Mouse (Mus musculus) hindbrain, embryonic 13.5 days (tissue): ENCODE measurements around the gene 1110008L16Rik. TPM values are rescaled to one million over a fixed set of nuclear protein-coding genes. Genes with fewer than 3 reads are reported as not detected.
A peak's percentile ranks its signal among the peaks of the same experiment; 100 is the strongest.
"Not testable (repeated sequence)": the region's sequence is repeated elsewhere in the genome, so short reads cannot be mapped to it uniquely, and the experiment has no call there.

Experiments
- ATAC-seq: fragments of 200-750 bp; cut with Nextera tagmentation; 2 replicates; pipeline ENCODE4 v1.8.0; 2017; ENCODE audit warnings: moderate TSS enrichment; ENCODE audit not compliant: low FRiP score
- H3K27ac ChIP-seq: fragments of 300-500 bp; sonication (generic); 2 replicates; pipeline ENCODE4 v1.5.1; 2015; ENCODE audit warnings: inconsistent platforms, mild to moderate bottlenecking, moderate library complexity
- H3K27me3 ChIP-seq: fragments of 300-500 bp; sonication (generic); 2 replicates; pipeline ENCODE4 v1.6.1; 2015; ENCODE audit warnings: mild to moderate bottlenecking, inconsistent platforms
- H3K36me3 ChIP-seq: fragments of 300-500 bp; sonication (generic); 2 replicates; pipeline ENCODE4 v1.6.1; 2015; ENCODE audit warnings: mild to moderate bottlenecking, inconsistent platforms
- H3K4me1 ChIP-seq: fragments of 300-500 bp; sonication (generic); replicated peaks from 2 replicates; pipeline ENCODE4 v1.6.1; 2015; ENCODE audit warnings: inconsistent platforms
- H3K4me2 ChIP-seq: fragments of 300-500 bp; sonication (generic); 2 replicates; pipeline ENCODE4 v1.6.1; 2015; ENCODE audit warnings: inconsistent platforms, mild to moderate bottlenecking, moderate library complexity
- H3K4me3 ChIP-seq: fragments of 300-500 bp; sonication (generic); 2 replicates; pipeline ENCODE4 v1.5.1; 2015; ENCODE audit warnings: mild to moderate bottlenecking, inconsistent platforms
- H3K9ac ChIP-seq: fragments of 300-500 bp; sonication (generic); 2 replicates; pipeline ENCODE4 v1.6.1; 2015; ENCODE audit warnings: mild to moderate bottlenecking, inconsistent platforms
- H3K9me3 ChIP-seq: fragments of 300-500 bp; sonication (generic); 2 replicates; pipeline ENCODE4 v1.6.1; 2016; ENCODE audit warnings: inconsistent platforms
- WGBS: fragments of 180-500 bp; shearing (Covaris S2); methylation state at CpG from one replicate; pipeline ENCODE4 v1.1.7; 2015; 5-methylcytosine and 5-hydroxymethylcytosine counted together
- polyA plus RNA-seq: library from polyadenylated mRNA; unstranded; fragments of >200 nt; fragmentation: Nextera tagmentation; extraction: Ambion mirVana; gene quantifications from 2 replicates; pipeline ENCODE4 v1.2.1, GENCODE M21; 2015

The 1110008L16Rik gene
- polyA plus RNA-seq: 8.9 and 10.0 TPM in 2 replicates

DNA sequence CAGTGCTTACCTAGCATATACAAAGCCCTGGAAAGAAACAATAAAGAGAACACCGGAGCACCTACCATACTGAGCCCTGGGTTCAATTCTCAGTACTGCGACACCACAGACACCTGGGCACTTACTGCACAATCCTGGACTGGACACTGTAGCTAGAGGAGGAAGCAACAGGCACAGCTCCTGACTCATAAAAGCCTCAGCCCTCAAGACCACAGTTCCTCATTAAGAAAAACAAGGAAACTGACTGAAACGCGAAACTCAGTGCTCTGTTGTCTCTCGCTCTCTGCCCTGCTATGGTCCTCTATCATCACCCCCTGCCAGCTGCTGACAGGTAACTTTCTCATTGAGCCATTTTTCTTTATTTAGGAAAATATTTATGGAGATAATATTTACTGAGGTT is at the start of gene 1110008L16Rik:
Gene 1110008L16Rik, plus strand, starts transcription at position 242 of the 400 bp plus-strand sequence.
- no peak for ATAC-seq
- Histone ChIP-seq H3K27ac (no peak within 1 kb of the TSS), H3K27me3 (no peaks in the 10 kb centered on the region), H3K9ac (peak within 1 kb of the TSS; percentile 43; the same call in 1 of the 2 replicates), H3K4me1 (peaks cover 40% of the 10 kb centered on the region), H3K4me2 (no peak within 1 kb of the TSS), H3K36me3 (peaks cover 41% of the 10 kb centered on the region), H3K4me3 (no peak within 1 kb of the TSS), H3K9me3 (no peaks in the 10 kb centered on the region)
- WGBS: 89% methylated on average over 5 of the region's 5 CpGs

DNA sequence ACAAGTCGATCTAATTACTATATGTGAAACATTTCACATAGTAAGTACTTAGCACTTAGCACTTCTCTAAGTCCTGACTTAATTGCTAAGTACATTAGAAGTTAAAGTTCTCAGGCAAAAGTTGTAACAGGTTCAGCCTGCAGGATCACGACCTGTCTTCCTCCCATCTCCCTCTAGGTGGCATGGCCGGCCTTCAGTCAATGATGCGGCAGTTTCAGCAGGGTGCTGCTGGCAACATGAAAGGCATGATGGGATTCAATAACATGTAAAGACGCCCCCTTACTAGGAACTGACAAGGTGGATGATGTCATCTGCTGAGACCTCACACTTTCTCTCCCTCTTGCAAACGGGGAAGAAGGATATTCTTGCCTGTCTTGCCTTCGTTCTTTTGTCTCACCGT is 37.4 kb upstream of the 1110008L16Rik start:
- H3K9ac ChIP-seq, H3K27me3 ChIP-seq, ATAC-seq, H3K4me1 ChIP-seq, H3K4me3 ChIP-seq, H3K27ac ChIP-seq, H3K4me2 ChIP-seq, H3K9me3 ChIP-seq: not testable (repeated sequence)
- peaks cover 15% of the 10 kb centered on the region for H3K36me3 ChIP-seq
- no CpG with 5 or more reads among the region's 8 CpGs for WGBS

DNA sequence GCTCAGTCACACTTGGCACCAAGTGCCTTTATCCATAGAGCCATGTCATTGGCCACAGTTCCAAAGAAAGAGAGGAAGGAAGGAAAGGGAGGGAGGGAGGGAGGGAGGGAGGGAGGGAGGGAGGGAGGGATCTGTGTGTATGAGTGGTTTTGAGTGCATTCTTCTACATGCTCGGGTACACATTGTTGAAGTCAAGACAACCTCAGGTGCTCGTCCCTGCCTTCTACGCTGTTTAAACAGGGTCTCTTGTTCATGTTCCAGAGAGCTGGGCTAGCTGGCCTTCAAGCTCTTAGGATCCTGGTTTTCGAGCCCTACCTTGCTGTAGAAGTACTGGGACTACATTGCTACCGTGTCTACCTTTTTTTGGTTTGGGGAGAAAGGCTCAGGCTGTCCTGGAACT is 36.0 kb upstream of the 1110008L16Rik start:
- not testable (repeated sequence) for H3K36me3 ChIP-seq, H3K9ac ChIP-seq, ATAC-seq, H3K9me3 ChIP-seq, H3K27me3 ChIP-seq, H3K4me1 ChIP-seq, H3K27ac ChIP-seq, H3K4me2 ChIP-seq, H3K4me3 ChIP-seq
- no CpG with 5 or more reads among the region's 5 CpGs for WGBS

DNA sequence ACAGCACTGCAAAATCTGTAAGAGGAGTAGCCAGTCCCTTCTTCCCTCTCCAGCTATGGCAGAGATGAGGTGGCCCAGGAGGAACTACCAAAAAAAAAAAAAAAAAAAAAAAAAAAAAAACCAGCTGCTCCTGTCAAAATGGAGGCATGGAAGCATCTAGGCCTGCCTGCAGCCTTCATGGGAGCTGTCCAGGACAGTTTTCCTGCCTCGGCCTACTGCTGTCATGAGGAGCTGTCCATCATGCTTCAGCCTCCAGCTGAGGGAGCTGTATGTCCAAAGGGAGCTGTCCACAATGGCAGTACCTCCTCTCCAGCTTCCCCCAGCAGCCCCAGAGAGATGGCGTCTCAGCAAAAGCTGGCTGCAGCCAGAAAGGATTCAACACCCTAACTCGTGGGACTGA is 27.1 kb upstream of the 1110008L16Rik start:
- peaks cover 2% of the 10 kb centered on the region; the same call in 1 of the 2 replicates for H3K36me3 ChIP-seq
- H3K27me3 ChIP-seq: no peaks in the 10 kb centered on the region
- no peak overlapping the region for H3K27ac ChIP-seq
- no peak overlapping the region for H3K9ac ChIP-seq
- no peaks in the 10 kb centered on the region for H3K4me1 ChIP-seq
- ATAC-seq: no peak
- H3K4me3 ChIP-seq: no peak overlapping the region
- no peaks in the 10 kb centered on the region for H3K9me3 ChIP-seq
- H3K4me2 ChIP-seq: no peak overlapping the region
- 86% methylated on average over 3 of the region's 3 CpGs for WGBS

DNA sequence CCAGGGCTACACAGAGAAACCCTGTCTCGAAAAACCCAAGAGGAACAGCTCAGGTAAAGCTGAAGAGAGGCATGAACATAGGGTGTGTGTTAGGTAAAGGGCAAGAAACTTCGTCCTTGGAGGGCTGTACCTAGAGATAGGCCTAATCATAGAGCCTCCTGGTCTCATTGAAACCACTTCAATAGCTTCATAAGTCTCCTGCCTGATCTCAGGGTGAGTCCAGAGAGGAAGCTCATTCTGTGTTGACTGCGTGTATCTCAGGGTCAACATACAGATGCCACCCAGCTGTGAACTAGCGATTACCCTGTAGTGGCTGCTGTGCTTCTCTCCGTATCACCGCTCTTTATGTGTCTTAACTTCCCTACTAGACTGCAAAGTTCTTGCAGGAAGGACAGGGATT is 21.8 kb upstream of the 1110008L16Rik start:
- H3K4me1 ChIP-seq, ATAC-seq, H3K4me2 ChIP-seq, H3K9me3 ChIP-seq, H3K9ac ChIP-seq, H3K4me3 ChIP-seq, H3K27ac ChIP-seq, H3K27me3 ChIP-seq: not testable (repeated sequence)
- peaks cover 11% of the 10 kb centered on the region; the same call in 1 of the 2 replicates for H3K36me3 ChIP-seq
- WGBS: 87% methylated on average over 4 of the region's 6 CpGs

DNA sequence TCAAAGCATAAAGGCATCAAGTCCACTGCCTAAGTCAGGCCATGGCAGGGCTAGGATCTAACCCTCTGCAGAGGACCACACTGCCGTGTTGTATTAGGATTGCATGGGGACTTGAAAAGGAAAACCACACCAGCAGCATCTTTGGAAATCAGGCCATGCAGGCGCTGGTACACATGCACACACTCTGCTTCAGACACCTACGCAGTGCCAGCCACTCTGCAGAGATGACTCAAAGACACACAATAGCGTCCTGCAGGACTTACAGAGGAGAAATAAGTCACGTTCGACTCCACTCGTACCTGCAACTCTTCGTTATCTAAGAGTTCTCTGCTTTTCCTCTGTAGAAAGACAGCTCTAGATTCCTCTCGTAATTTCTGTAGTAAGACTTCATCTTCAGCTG is 1.3 kb upstream of the 1110008L16Rik start:
- no peaks in the 10 kb centered on the region for H3K9me3 ChIP-seq
- H3K4me2 ChIP-seq: no peak overlapping the region
- WGBS: 94% methylated on average over 9 of the region's 9 CpGs
- no peaks in the 10 kb centered on the region for H3K27me3 ChIP-seq
- peaks cover 51% of the 10 kb centered on the region for H3K36me3 ChIP-seq
- no peak overlapping the region for H3K9ac ChIP-seq
- ATAC-seq: no peak
- no peak overlapping the region for H3K4me3 ChIP-seq
- peaks cover 29% of the 10 kb centered on the region for H3K4me1 ChIP-seq
- no peak overlapping the region for H3K27ac ChIP-seq

DNA sequence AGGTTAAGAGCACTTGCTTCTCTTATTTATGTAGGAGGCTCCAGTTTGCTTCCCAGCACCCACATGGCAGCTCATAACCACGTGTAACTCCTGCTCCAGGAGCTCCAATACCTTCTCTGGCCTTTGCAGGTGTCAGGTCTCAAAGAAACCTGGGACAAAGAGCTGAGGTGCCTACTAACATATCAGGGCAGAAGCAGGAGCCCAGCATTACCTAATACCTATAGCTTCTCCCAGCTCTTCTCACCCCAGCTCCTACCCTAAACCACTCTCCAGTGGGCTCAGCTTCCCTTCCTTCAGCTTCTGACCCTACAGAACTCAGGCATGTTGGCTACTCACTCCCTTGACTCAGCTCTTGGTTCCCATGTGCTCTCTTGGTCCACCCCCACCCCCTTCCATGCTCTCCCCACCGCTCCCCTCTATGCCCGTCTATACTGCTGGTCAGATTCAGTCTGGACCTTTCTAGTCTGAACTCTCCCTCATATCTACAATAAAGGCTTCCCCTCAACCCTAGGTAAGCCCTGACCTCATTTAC is 1.5 kb downstream of the 1110008L16Rik start:
- H3K4me3 ChIP-seq: peak overlapping the region; percentile 59
- no peaks in the 10 kb centered on the region for H3K27me3 ChIP-seq
- H3K36me3 ChIP-seq: peaks cover 28% of the 10 kb centered on the region
- no peaks in the 10 kb centered on the region for H3K9me3 ChIP-seq
- peak overlapping the region; percentile 80 for H3K9ac ChIP-seq
- peak overlapping the region; percentile 71 for H3K4me2 ChIP-seq
- no peak overlapping the region for H3K27ac ChIP-seq
- ATAC-seq: no peak
- WGBS: 86% methylated on average over 3 of the region's 3 CpGs
- peaks cover 41% of the 10 kb centered on the region for H3K4me1 ChIP-seq

DNA sequence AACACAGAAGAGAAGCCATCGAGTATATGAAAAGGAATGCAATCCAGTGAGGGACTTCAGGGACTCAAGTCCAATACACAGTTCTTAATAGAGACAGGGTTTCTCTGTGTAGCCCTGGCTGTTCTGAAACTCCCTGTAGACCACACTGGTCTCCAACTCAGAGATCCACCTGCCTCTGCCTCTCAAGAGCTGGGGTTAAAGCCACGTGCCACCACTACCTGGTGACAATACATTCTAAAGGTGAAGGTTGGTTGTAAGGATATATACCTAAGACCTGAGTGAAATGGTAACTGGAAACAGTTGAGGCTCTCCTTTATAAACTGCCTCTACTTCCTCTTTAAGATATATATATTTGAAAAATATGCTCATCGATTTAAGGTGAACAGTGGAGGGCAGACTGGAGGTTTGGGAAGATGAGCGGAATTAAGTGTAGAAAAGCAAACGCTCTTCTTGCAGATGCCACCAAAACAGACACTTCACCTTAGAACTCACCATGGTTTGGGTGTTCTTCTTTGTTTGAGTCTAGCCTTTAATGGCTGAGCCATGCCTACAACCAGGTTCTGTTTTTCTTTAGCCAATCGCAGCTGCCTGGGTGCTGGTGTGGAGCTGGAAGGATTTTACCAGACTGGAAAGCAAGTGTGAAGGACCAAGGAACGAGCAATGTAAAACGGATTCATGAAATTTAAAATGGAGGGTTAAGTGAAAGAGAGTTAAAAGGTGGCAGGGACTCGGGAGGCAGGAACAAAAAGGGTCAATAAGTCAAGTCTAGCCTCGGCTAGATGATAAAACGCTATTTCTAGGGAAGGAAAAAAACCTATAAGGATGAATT is 2.3 kb downstream of the 1110008L16Rik start:
- Histone ChIP-seq H3K4me3 (peak overlapping the region; percentile 59), H3K36me3 (peaks cover 26% of the 10 kb centered on the region), H3K9ac (peak overlapping the region; percentile 80), H3K9me3 (no peaks in the 10 kb centered on the region), H3K27ac (peak overlapping the region; percentile 90), H3K27me3 (no peaks in the 10 kb centered on the region), H3K4me2 (peak overlapping the region; percentile 71), H3K4me1 (peaks cover 41% of the 10 kb centered on the region)
- WGBS: 46% methylated on average over 11 of the region's 11 CpGs
- 0 out of 2 replicates have a peak, but pooled peaks have one; percentile 2 for ATAC-seq

DNA sequence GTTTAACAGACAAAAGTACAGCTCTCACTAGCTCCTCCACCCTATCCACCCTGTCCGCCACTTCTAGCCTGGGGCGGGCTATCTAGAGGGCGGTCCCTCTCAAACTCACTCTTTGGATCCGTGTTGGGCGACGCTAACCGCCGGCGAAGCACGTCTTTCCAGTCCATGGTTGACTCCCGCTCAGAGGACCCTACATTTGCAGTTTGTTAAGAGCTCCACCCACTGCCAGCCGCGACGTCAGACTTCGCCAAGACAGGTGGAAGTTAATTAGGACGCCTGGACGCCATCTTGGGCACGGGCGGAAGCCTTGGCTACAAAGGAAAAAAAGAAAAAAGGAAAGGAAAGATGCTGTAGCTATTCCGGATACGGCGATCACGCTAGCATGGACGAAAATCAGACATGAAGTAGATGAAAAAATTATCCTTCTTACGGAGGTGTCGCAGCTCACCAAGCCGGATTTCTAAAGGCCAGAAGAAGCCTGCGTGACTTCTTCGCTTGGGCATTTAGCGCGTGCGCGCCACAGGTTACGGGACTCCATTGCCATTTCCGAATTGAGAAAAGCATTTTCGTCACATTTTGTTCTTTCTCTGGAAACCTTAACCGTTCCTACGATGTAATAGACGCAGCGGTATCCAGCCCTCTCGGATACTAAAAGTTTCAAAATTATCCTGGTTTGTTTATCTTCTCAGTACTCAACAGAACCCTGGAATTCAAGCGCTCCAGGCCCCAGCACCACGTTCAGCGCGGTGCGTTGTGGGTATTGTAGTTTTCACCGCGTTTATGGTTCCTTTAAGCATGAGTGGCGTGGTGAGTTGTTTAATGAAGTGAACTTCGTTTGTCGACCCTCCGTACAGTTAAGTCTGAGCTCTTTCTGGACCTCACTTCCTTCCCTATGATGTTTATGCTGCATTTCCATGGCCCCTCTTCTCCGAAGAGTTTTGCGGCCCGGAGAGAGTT is 3.4 kb downstream of the 1110008L16Rik start, which contains the start of gene Ppp2r3c:
Gene Ppp2r3c, minus strand, starts transcription at position 514 of the 957 bp plus-strand sequence.
- Histone ChIP-seq H3K4me3 (peak within 1 kb of the TSS; percentile 59), H3K9ac (peak within 1 kb of the TSS; percentile 80), H3K27ac (peak within 1 kb of the TSS; percentile 90), H3K4me1 (peaks cover 41% of the 10 kb centered on the region), H3K9me3 (no peaks in the 10 kb centered on the region), H3K36me3 (peaks cover 17% of the 10 kb centered on the region), H3K27me3 (no peaks in the 10 kb centered on the region), H3K4me2 (peak within 1 kb of the TSS; percentile 71)
- ATAC-seq: peak; percentile 94
- under 1% methylated on average over 55 of the region's 55 CpGs for WGBS

DNA sequence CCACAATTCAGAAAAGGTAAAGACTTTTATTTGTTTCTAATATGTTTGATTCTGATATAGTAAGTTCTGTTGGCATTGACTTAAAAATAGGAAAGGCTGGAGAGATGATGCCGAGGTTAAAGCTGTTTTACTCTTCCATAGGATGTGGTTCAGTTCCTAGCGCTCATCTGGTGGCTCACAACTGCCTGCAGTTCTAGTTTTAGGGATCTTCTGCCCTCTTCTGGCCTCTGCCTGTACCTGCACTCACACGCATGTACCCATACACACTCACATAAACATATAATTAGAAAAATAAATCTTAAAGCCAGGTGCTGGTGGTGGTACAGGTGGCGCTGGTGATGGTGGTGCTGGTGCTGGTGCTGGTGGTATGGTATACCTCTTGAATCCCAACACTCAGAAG is 7.0 kb downstream of the 1110008L16Rik start:
- no peaks in the 10 kb centered on the region for H3K9me3 ChIP-seq
- no peak overlapping the region for H3K9ac ChIP-seq
- 98% methylated on average over 4 of the region's 4 CpGs for WGBS
- H3K4me3 ChIP-seq: no peak overlapping the region
- H3K4me2 ChIP-seq: no peak overlapping the region
- H3K36me3 ChIP-seq: peaks cover 13% of the 10 kb centered on the region
- H3K27me3 ChIP-seq: no peaks in the 10 kb centered on the region
- peaks cover 18% of the 10 kb centered on the region for H3K4me1 ChIP-seq
- ATAC-seq: no peak
- H3K27ac ChIP-seq: no peak overlapping the region

DNA sequence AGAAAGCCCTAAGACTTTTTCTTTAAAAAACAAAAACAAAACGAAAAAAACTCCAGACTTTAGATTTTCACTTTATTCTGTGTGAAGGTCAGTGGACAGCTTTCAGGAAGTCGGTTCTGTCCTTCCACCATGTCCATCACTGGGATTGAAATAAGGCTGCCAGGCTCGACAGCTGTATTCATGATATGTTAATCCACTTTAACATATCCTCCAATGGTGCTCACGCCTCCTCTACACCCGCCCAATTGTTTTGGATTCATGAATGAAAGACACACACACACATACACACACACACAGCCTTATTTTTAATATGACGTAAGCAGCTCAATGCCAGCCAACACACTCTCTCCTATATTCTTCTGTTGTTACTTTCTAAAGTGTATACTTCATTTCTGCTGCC is 8.2 kb downstream of the 1110008L16Rik start:
- no peak overlapping the region for H3K4me2 ChIP-seq
- H3K9ac ChIP-seq: no peak overlapping the region
- H3K27me3 ChIP-seq: no peaks in the 10 kb centered on the region
- 74% methylated on average over 6 of the region's 6 CpGs for WGBS
- no peaks in the 10 kb centered on the region for H3K9me3 ChIP-seq
- no peak overlapping the region for H3K27ac ChIP-seq
- no peak for ATAC-seq
- no peak overlapping the region for H3K4me3 ChIP-seq
- peaks cover 12% of the 10 kb centered on the region for H3K4me1 ChIP-seq
- H3K36me3 ChIP-seq: peaks cover 13% of the 10 kb centered on the region

DNA sequence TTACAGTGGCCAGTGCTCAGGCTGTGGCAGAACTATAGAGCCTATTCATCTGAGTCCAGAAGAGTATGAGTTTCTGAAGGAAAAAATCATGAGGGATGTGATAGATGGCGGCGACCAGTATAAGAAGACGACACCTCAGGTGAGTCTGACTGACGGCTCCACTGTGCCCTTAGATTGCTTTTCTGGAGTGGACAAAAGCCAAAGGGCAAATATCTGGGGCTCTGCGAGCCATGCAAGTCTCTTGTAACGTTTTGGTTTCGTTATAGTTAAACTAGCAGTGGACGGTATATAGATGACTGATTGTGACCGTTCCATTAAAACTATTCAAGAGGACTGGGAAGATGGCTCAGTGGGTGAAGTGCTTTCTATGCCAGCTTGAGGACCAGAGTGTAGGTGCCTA is 9.4 kb downstream of the 1110008L16Rik start:
- Histone ChIP-seq H3K4me1 (peaks cover 8% of the 10 kb centered on the region), H3K27me3 (no peaks in the 10 kb centered on the region), H3K4me3 (no peak overlapping the region), H3K9ac (no peak overlapping the region), H3K27ac (no peak overlapping the region), H3K4me2 (no peak overlapping the region), H3K9me3 (no peaks in the 10 kb centered on the region), H3K36me3 (peaks cover 13% of the 10 kb centered on the region)
- no peak for ATAC-seq
- 96% methylated on average over 9 of the region's 9 CpGs for WGBS
